Mouse (Mus musculus): ENCODE data around the gene R3hdm4.

DNA sequence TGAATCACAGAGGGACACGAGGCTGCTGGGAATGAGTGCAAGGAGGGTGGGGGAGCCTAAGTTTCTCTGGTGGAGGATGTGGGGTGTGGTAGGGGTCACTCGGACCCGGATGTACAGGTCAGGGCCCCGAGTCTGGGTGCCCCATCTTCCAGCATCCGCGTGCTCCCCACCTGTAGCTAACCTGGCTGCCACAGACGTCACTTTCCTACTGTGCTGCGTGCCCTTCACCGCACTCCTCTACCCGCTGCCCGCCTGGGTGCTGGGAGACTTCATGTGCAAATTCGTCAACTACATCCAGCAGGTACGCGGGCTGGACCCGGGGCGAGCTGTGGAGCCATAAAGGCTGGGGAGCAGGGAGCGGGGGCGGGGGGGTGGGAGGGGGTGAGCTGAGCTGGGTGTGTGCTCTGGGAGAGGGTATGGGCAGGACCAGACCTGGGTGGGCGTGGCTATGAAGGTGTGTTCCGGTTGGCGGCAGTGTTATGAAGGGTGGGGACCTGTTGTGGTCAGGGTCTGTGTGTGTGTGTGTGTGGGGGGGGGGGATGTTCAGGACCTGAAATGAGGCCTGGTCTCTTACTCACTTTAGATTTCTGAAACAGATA, 1.7 kb downstream of the R3hdm4 start:
- TF ChIP-seq CTCF (IDR thresholded peaks at IDR 0.05; ENCODE audit: low read depth, low read length) (no peak), POLR2A (IDR thresholded peaks at IDR 0.05; ENCODE audit: extremely low read depth, insufficient read depth, low read length) (no peak)

All from liver, adult 2 months (tissue).